Mouse (Mus musculus) pancreas, adult 10 weeks (tissue): ENCODE data around the gene Olfr301. TPM values are rescaled to one million over a fixed set of nuclear protein-coding genes. Genes with fewer than 3 reads are reported as not detected.

ENCODE experiments used
- polyA plus RNA-seq: library from polyadenylated mRNA; stranded (reverse); fragments of 350-450 nt; fragmentation: Illumina TruSeq; extraction: RNeasy Lipid Tissue Mini Kit (QIAGEN cat#74804); gene quantifications from one replicate; pipeline ENCODE4 v1.2.3, GENCODE M21; 2015; ENCODE audit warnings: low read depth, low replicate concordance; ENCODE audit not compliant: insufficient read depth

The Olfr301 gene
- not detected for polyA plus RNA-seq

DNA sequence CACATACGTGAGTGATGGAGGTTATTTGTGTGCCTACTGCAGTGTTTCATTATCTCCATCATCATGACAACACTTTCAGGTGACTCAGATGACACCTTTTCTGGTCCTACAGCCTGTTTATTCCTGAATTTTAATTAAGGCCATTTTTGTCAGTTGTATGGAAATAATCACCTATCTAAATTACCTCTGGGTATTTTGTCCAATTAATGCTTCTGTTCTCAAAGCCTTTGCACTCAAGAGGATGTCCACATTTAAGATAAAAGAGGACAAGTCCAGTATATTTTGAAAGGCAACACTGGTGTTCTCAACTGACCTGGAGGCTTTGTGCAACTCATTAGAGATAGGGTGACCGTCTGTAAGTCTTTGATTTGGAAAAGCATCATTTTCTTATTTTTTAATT, at the start of gene Olfr301:
Gene Olfr301 (plus strand): TSS at position 301 of the 400 bp plus-strand sequence.

GRCm38 (mm10) chr7:86366828-86367227, 36.8 kb upstream of the Olfr301 start, which contains the start of gene Olfr305:
Gene Olfr305 (minus strand): TSS chr7:86366928.

GRCm38 (mm10) chr7:86386558-86386957, 17.1 kb upstream of the Olfr301 start, which contains the start of gene Olfr304:
Gene Olfr304 (minus strand): TSS chr7:86386658.

DNA sequence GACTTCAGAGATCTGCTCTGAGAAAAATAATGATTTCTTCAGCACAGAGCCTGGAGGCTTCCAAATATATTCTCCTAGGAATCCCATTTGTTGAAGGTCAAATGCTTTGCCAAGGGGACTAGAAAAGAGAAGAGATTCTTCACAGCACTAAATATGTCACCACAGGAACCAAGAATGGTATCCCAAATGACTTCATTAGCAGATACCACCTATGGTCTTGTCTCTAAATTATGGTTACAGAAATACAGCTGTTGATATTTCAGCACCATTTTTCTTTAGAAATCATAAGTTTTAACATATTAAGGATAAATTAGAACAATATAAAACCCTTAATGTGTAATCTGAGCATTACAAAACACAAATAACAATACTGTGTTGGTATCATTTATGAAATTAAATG, 6.0 kb upstream of the Olfr301 start, which contains the start of gene Olfr303:
Gene Olfr303 (minus strand): TSS at position 101 of the 400 bp plus-strand sequence.

DNA sequence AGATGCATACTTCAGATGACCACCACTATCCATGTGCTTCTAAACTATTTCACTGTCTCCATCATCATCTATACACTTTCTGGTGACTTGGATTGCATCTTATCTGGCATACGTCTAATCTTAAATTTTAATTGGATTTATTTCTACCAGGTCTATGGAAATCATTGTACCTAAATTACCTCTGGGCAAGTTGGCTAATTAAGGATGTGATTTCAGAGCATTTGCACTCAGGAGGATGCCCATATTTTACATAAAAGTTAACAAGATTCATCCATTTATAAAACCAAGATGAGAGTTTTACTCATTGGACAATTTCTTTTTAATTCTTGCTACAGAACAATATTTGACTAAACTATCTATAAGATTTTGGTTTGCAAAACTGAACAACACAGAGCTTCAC, 56.0 kb downstream of the Olfr301 start, which contains the start of gene Olfr299:
Gene Olfr299 (plus strand): TSS at position 301 of the 400 bp plus-strand sequence.

Other genes starting within 250 kb of the Olfr301 start
- not detected for gene Vmn2r75, start 232.1 kb upstream of the Olfr301 start, polyA plus RNA-seq
- gene Vmn2r76, start 157.5 kb upstream of the Olfr301 start, polyA plus RNA-seq, result not detected
- gene Olfr310, start 126.7 kb upstream of the Olfr301 start, polyA plus RNA-seq, result not detected
- not detected for gene Olfr309, start 90.1 kb upstream of the Olfr301 start, polyA plus RNA-seq
- not detected for gene Olfr308, start 78.2 kb upstream of the Olfr301 start, polyA plus RNA-seq
- gene Olfr307, start 66.3 kb upstream of the Olfr301 start, polyA plus RNA-seq, result not detected
- gene Olfr305, start 36.9 kb upstream of the Olfr301 start, polyA plus RNA-seq, result not detected
- gene Olfr304, start 17.2 kb upstream of the Olfr301 start, polyA plus RNA-seq, result not detected
- not detected for gene Olfr303, start 6.1 kb upstream of the Olfr301 start, polyA plus RNA-seq
- not detected for gene Olfr299, start 56.1 kb downstream of the Olfr301 start, polyA plus RNA-seq
- gene Olfr298, start 88.6 kb downstream of the Olfr301 start, polyA plus RNA-seq, result not detected
- gene Olfr297, start 116.1 kb downstream of the Olfr301 start, polyA plus RNA-seq, result not detected
- gene Olfr295, start 180.0 kb downstream of the Olfr301 start, polyA plus RNA-seq, result not detected
- not detected for gene Olfr294, start 212.8 kb downstream of the Olfr301 start, polyA plus RNA-seq
- gene Olfr293, start 245.2 kb downstream of the Olfr301 start, polyA plus RNA-seq, result not detected